Mouse (Mus musculus) heart, embryonic 10.5 days (tissue): ENCODE results near the gene Gm9944. TPM values are rescaled to one million over a fixed set of nuclear protein-coding genes. Genes with fewer than 3 reads are reported as not detected.

Experiments
- DNase-seq: peaks from one replicate; pipeline ENCODE4 v3.0.0-alpha.2; 2017; ENCODE audit warnings: low spot score
- H3K27ac ChIP-seq: fragments of 300-500 bp; sonication (generic); 2 replicates; pipeline ENCODE4 v1.5.1; 2016; ENCODE audit warnings: mild to moderate bottlenecking
- H3K27me3 ChIP-seq: fragments of 300-500 bp; sonication (generic); 2 replicates; pipeline ENCODE4 v1.6.1; 2016; ENCODE audit warnings: mild to moderate bottlenecking; ENCODE audit not compliant: poor library complexity, insufficient read depth, severe bottlenecking
- H3K36me3 ChIP-seq: fragments of 300-500 bp; sonication (generic); 2 replicates; pipeline ENCODE4 v1.6.1; 2016; ENCODE audit warnings: mild to moderate bottlenecking, moderate library complexity
- H3K4me1 ChIP-seq: fragments of 300-500 bp; sonication (generic); 2 replicates; pipeline ENCODE4 v1.6.1; 2016; ENCODE audit warnings: mild to moderate bottlenecking
- H3K4me3 ChIP-seq: fragments of 300-500 bp; sonication (generic); 2 replicates; pipeline ENCODE4 v1.5.1; 2016; ENCODE audit warnings: mild to moderate bottlenecking, moderate library complexity
- H3K9me3 ChIP-seq: fragments of 300-500 bp; sonication (generic); 2 replicates; pipeline ENCODE4 v1.6.1; 2016; ENCODE audit warnings: mild to moderate bottlenecking, moderate library complexity
- WGBS: fragments of 180-500 bp; shearing (Covaris S2); methylation state at CpG from one replicate; pipeline ENCODE4 v1.1.7; 2016; 5-methylcytosine and 5-hydroxymethylcytosine counted together
- polyA plus RNA-seq: library from polyadenylated mRNA; unstranded; fragments of >200 nt; fragmentation: Nextera tagmentation; extraction: Ambion mirVana; gene quantifications from 2 replicates; pipeline ENCODE4 v1.2.1, GENCODE M21; 2016

The Gm9944 gene
- polyA plus RNA-seq, 1 experiment from 2014 or later = not detected

- WGBS = 72% methylated on average over 9 of the region's 9 CpGs
Measured at GRCm38 (mm10) chr4:144408290-144408689, 44.8 kb downstream of the Gm9944 start, which contains the start of gene Pramef12. TSS of gene Pramef12 (minus strand) at chr4:144408464.

GRCm38 (mm10) chr4:144406261-144406660 is 46.9 kb downstream of the Gm9944 start:
- 52% methylated on average over 3 of the region's 3 CpGs for WGBS
- H3K27ac ChIP-seq = no peak overlapping the region
- H3K4me1 ChIP-seq = no peaks in the 10 kb centered on the region
- no peaks in the 10 kb centered on the region for H3K27me3 ChIP-seq
- H3K4me3 ChIP-seq = no peak overlapping the region
- H3K9me3 ChIP-seq = no peaks in the 10 kb centered on the region
- DNase-seq = no peak
- no peaks in the 10 kb centered on the region for H3K36me3 ChIP-seq

More at GRCm38 (mm10) chr4:144408290-144408689, 44.8 kb downstream of the Gm9944 start, which contains the start of gene Pramef12:
- no peaks in the 10 kb centered on the region for H3K36me3 ChIP-seq
- H3K27me3 ChIP-seq = no peaks in the 10 kb centered on the region
- H3K4me3 ChIP-seq = no peak within 1 kb of the TSS
- no peak for DNase-seq
- H3K27ac ChIP-seq = no peak within 1 kb of the TSS
- no peaks in the 10 kb centered on the region for H3K9me3 ChIP-seq
- H3K4me1 ChIP-seq = no peaks in the 10 kb centered on the region

GRCm38 (mm10) chr4:144404456-144405086 is 48.5 kb downstream of the Gm9944 start:
- WGBS = 5% methylated on average over 16 of the region's 17 CpGs
- Histone ChIP-seq H3K36me3 (no peaks in the 10 kb centered on the region), H3K9me3 (no peaks in the 10 kb centered on the region), H3K27me3 (no peaks in the 10 kb centered on the region), H3K4me1 (no peaks in the 10 kb centered on the region), H3K4me3 (peak overlapping the region; percentile 61), H3K27ac (peak overlapping the region; percentile 86)
- DNase-seq = peak; percentile 90

Other genes starting within 250 kb of the Gm9944 start
- gene C87977, start 240.0 kb downstream of the Gm9944 start, polyA plus RNA-seq = not detected in 2 replicates
- gene Pramel5, start 172.8 kb downstream of the Gm9944 start, polyA plus RNA-seq = not detected in 2 replicates
- gene Gm13128, start 123.1 kb downstream of the Gm9944 start, polyA plus RNA-seq = not detected in 2 replicates
- not detected in 2 replicates for gene Gm13119, start 95.4 kb downstream of the Gm9944 start, polyA plus RNA-seq
- gene Pramef20, start 75.4 kb downstream of the Gm9944 start, polyA plus RNA-seq = not detected in 2 replicates
- gene Pramef12, start 44.9 kb downstream of the Gm9944 start, polyA plus RNA-seq = 0.43 TPM in 1 of 2 replicates, not detected in the other
- not detected in 2 replicates for gene 1700012P22Rik, start 14.5 kb downstream of the Gm9944 start, polyA plus RNA-seq
- gene Aadacl3, start 10.4 kb upstream of the Gm9944 start, polyA plus RNA-seq = not detected in 2 replicates
- gene 9430007A20Rik, start 66.5 kb upstream of the Gm9944 start, polyA plus RNA-seq = not detected in 2 replicates
- not detected in 2 replicates for gene Gm13124, start 111.8 kb upstream of the Gm9944 start, polyA plus RNA-seq
- gene Aadacl4, start 160.4 kb upstream of the Gm9944 start, polyA plus RNA-seq = not detected in 2 replicates
- gene Gm436, start 233.1 kb upstream of the Gm9944 start, polyA plus RNA-seq = not detected in 2 replicates